Mouse (Mus musculus) kidney, adult 11 months (tissue): ENCODE measurements around the gene Tet1.
A peak's percentile ranks its signal among the peaks of the same experiment; 100 is the strongest.

Experiments
- DNase-seq: peaks from one replicate; pipeline ENCODE4 v3.0.0; 2022

Gene Tet1

DNA sequence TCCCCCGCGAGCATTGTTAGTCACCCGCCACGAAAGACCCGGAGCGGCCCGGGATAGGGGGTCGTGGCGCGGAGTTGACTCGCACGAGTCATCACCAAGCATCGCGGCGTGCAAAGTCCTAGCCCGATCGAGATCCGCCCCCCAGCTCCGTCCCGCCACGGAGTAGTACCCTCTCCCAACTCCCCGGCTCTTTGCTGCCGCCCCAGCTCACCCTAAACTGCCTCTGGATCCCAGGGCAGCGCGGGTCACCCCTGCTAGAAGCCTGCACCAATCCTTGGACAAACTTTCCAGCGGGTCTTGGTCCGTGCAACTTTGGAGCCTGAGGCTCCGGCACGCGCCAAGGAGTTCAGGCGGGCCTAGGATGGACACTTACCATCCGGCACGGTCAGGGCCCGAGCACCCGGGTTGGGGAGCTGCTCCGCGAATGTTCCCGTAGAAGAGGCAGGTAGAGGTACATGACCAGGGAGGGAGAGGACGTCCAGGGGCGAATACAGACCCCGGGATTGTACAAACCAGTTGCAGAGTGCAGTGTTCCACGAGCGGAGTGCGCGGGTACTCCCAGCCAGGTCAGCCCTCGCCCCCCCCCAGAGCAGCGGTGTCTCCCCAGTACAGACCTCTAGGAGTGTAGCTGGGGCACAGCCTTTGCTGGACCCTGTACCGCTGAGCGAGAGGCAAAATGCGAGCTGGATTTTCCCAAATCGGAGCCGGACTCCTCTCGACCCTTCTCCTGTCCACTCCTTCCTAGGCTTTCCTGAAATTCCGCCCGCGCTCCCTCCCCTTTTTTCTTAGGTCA, 21.8 kb downstream of the Tet1 start:
- DNase-seq, result peak; percentile 62

DNA sequence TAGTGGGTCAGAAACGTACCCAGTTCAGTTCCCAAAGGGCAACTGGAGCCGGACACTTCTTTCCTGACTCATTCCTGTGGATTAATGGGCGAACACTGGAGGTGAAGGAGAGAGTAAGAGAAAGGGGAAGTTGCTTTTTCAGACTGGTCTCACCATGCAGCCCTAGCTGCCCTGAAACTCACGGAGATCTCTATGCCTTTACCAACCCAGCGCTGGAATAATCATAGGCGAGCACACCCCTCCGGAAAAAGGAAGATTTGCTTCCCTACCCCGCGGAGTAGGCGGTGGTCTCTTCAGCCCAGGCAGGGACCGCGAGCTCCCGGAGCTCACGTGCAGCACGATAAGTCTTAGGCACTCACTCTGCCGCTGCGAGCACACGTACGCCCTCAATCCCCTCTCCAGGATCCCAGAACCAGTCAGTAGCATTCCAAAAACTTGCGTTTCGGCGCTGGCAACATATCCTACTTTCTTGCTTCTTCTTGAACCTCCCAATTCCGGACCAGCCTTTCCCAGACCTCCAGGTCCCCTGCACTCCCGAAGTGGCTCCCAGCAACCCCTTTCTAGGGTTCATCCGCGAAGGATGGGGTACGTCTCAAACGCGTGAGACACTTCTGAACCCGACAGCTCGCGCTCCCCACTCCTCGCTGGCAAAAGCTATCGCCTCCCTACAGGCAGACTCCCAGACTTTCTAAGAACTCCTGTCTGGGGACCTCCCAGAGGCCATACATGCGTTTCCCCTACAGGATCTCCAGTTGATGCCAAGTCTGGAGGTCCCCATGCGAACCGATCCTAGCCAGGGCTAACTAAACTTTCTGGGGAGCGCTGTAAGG, 22.6 kb downstream of the Tet1 start:
- DNase-seq, result no peak

DNA sequence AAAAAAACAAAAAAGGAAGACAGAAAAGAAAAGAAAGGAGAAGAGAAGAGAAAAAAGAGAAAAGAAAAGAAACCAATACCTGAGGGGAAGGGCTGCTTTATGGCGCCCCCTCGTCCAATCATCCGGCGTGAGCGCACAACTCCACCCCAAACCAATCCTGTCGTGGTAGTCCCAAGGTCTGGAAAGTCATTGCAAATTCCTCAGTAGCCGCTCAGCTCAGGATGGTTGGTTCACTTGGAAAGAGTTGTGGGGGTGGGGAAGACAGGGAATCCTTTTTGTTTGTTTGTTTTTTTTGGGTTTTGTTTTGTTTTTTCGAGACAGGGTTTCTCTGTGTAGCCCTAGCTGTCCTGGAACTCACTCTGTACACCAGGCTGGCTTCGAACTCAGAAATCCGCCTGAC, 23.3 kb downstream of the Tet1 start:
- no peak for DNase-seq

DNA sequence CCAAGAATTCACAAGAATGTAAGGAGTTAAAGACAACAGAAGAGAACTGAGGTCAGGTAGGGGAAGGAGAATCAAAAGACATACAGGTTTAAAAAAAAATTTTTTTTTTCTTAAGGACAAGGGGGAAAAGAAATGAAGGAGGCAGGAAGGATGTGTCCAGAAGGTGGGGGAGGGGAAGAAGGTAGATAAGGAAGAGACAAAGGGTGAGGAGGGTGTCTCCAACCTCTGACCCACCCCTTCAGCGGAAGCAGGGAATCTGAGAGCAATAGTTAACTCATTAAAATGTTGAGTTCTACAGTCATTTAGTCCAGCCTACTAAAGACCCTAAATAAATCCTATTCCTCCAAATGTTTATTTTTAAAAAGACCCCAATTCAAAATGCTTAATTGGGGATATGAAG, 24.3 kb downstream of the Tet1 start:
- no peak for DNase-seq

DNA sequence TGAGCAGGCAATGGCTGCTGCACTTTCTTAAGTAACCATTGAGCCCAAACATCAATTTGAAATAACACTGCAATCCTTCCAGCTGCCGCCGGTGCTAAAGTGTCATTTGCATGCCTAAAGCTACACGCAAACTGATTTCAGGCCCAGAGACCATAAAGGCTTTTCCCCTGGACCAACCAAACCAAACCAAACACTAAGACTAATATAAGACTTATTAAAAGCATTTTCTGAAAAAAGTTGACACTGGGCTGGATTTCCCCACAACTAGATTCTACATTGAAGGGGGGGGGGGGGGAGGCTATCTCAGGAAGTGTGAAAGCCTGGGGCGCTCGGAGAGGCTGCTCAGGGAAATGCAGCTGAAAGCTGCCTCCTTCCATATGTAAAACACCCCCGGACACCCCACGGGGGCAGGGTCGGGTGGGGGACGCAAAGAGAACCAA, 24.8 kb downstream of the Tet1 start:
- DNase-seq, result no peak

DNA sequence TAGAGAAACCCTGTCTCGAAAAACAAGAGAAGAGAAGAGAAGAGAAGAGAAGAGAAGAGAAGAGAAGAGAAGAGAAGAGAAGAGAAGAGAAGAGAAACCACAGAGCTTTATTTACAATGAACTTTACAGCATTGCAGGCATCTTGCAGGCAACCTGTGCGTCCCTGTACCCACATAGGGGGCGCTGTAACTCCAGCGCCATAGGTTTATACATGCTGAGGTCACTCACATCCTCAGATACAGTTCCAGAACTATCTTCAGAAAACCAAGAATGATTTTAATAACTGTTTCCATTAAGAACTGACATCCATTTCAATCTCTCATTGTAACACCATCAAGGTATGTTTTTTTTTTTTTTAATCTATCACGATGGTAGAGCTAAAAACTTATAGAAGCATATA, 27.6 kb downstream of the Tet1 start:
- DNase-seq, result no peak

DNA sequence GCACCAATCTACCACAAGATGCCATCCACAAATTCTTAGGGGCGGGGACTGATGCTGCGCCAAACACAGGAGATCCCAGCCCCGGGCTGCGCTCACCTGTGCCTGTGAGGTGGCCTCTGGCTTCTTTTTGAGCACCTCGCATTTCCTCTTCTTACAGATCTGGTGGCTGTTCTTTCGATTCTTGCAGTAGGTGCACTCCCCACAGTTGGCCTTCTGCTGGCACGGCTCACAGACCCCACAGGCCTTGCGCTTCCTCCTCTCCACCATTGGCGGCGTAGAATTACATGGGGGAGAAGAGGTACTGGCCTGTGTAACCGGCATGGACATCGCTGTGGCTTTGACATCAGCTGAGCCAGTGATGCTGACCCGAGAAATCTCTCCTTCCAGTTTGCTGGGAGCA, 30.7 kb downstream of the Tet1 start:
- DNase-seq, result no peak

DNA sequence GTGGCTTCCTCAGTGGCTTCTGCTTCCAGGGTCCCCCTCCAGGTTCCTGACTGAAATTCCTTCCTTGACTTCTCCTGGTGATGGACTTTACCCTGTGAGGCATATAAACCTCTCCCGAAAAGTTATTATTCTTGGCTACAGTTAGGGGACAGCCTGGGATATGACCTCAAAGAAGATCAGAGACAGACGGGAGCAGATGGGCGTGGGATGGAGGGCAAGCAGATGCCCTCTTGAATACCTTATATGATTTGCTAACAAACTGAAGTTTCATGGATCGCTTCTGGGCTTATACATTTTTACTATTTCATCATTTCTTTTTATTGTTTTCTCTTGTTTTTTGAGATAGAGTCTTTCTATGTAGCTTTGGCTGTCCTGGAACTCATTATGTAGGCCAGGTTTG, 33.2 kb downstream of the Tet1 start:
- DNase-seq, result no peak

DNA sequence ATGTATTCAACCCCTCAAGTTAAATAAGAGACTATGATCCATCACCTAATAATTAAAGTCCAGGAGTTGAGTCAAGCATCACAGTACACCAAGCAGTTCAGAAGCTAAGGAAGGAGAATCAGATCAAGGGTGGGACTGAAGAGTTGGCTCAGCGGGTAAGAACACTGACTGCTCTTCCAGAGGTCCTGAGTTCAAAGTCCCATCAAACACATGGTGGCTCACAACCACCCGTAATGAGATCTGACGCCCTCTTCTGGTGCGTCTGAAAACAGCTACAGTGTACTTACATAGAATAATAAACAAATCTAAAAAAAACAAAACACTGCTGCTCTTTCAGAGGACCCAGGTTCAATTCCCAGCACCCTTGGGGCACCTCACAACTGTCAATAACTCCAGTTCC, 34.0 kb downstream of the Tet1 start:
- DNase-seq, result no peak

DNA sequence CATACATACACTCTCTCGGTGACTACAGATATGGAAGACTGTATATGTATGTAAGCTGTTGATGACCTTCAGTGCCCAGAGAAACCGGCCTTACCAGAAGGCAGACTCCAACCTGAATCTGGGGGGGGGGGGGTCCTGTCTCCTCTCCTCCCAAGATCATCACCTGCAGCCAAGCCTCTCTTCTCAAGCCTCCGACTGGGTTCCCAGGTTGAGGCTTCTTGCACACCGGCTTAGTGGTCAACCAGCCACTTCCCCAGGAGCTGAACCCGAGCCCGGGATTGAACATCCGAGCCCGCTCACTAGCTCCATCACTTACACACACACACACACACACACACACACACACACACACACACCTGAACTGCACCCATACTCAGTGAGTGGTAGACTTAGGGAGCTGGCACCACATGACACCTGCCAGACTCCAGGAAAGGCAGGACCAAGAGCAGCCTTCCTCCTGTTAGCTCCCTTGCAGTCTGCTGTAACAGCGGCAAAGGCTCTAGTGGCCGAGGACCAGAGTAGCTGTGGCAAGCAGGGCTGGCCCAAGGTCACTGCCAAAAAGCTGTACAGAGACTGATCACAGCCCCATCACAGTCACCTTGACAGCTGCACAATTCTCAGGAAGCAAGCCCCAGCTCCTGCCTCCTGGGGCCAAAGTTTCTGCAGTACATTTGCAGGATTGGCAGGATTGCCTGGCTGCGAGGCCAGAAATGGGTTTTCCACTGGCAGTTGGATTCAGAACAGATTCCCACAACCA, 42.6 kb downstream of the Tet1 start:
- DNase-seq, result peak; percentile 23

DNA sequence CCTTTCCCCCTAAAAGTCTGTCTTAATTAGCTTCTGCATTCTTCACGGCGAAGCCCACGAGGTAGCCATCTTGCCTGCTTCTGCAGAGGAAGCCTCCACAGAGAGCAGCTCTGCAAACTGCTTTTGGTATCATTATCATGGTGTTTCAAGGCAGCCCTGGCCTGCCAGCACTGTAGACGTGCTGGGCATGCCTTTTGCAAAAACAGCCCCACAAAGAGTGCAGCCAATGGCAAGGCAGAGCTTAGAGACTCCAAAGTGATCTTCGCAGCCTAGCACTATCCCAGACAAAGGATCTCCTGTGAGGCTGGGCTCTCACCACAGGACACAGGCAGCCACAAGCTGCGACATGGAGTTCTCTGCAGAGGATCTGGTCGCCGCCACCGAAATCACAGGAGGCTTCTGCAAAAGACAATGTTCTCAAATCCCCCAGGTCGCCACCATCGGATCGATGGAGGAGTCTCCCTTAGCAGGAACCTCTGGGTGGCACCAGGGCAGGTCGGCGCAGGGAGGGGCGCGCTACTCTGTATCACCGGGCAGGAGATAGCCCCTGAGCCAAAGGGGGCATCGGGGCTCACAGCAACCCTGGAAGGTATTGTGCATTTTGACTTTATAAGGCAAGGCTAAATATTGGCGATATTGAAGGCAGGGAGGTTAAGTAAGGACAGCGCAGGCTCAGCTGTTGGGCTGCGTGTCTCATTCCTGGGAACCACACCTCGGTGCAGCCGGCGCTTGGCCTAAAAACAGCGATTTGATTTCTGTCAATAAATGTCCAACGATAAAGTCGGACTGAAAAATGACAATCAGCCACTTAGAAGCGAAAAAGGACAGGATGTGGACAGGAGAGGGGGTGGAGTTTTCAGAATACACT, 43.4 kb downstream of the Tet1 start:
- peak; percentile 61 for DNase-seq

DNA sequence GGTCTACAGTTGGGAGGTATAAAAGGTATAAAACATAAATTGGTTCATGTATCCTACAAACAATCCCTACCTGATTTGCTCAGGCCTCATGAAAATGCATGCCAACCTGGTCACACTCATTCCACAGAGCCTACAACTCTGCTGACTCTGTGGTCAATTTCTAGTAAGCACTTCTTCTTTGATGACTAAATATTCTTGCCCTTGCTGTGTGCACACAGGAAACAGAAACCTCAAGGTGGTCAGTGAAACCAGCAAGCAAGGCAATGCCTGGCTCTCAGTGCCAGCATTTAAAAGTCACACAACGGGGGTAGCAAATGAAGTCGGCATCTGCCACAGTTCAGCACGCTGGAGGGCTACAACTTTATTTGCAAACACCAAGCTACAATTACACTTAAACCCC, 45.2 kb downstream of the Tet1 start:
- DNase-seq, result no peak

DNA sequence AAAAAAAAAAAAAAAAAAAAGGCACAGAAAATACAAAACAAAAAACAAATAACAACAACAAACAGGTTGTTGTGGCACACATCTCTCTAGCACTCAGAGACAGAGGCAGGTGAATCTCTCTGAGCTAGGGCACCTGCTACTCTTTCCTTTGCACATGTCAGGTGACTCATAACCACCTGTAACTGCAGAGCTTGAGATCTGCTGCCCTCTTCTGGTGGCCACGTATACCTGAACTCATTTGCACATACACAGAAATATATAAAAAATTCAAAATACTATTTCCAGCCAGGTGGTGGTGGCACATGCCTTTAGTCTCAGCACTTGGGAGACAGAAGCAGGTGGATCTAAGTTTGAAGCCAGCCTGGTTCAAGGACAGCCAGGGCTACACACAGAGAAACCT, 46.4 kb downstream of the Tet1 start:
- DNase-seq, result no peak

DNA sequence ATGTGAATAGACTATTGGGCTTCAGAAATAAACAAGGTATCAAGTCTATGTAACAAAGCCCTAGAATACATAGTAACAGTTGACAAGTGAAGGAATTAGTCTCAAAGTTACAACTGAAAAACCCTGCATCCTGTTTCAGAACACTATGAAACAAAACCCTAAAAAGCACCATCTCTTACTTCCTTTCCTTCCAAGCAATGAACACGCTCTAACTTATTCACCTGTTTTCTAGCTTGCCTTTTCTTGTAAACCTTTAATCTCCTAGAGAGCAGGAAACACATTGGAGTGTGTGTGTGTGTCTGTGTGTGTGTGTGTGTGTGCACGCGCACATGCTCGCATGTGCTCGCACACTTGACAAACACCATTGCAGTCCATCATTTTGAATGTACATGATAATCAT, 49.8 kb downstream of the Tet1 start:
- no peak for DNase-seq

DNA sequence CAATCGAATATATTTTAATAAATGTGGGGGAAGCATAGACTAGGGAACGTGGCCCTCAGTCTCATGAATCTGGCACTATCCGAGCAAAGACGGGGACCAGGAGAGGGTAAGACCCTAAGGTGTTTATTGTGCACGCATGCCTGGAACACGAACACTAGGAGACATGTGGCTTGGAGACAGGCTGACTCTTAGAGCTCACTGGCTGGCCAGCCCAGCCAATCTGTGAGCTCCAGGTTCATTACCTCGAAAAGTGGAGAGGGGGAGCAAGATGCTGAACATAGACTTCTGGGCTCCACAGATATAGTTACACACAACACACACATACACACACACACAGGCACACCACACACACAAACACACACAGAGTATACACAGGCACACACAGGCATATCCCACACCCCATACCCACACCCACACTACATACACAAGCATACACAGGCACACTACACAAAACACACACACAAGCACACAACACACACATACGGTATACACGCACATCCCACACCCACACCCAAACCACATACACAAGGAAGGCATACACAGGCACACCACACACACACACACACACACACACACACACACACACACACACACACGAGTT, 52.0 kb downstream of the Tet1 start:
- no peak for DNase-seq

DNA sequence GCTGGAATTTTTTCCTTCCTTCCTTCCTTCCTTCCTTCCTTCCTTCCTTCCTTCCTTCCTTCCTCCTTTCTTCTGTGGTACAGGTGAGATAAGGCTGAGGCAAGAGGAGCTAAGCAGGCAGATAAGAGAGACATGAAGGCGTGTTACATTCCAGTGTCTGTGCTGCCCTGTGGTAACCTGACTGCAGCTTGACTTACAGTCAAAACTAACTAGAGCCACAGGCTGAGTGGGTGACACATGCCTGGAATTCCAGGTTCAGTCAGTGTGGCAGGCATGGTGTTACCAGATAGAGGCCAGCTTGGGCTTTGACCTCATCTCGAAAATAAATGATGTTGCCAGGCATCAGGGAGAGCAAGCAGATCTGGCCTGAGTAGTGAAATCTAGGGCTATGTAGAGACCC, 53.8 kb downstream of the Tet1 start:
- DNase-seq, result peak; percentile 45

DNA sequence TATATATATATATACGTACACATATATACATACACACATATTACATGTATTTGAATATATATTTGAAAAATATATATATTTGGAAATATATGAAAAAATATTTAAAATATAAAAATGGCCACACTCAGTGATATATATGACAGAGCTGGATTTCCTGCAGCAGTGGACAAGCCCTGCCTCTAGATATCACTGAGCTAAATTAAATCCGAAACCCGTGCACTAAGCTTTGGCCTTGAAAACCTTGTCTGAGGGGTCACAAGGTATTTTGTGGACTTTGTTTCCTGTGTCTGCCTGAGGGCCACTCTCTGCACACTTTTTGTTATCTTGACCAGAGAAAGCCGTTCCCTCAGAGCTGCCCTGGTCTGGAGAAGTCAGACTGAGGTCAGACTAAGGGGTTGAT, 54.2 kb downstream of the Tet1 start:
- DNase-seq, result no peak

DNA sequence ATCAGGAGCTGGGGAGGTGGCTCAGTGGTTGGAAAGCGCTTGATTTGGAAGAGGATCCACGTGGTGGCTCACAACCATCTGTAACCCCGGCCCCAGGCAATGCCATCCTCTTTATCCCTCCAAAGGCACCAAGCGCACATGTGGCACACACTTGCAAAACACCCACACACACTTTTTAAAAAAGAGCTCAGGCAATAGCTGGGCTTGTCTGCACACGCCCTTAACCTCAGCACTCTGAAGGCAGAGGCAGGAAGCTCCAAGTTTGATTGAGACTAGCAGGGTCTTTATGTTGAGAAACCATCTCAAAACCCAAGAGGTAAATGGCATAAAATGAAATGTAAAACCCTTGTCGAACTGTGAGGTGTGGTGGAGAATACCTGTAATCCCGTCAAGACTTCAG, 57.2 kb downstream of the Tet1 start:
- no peak for DNase-seq

DNA sequence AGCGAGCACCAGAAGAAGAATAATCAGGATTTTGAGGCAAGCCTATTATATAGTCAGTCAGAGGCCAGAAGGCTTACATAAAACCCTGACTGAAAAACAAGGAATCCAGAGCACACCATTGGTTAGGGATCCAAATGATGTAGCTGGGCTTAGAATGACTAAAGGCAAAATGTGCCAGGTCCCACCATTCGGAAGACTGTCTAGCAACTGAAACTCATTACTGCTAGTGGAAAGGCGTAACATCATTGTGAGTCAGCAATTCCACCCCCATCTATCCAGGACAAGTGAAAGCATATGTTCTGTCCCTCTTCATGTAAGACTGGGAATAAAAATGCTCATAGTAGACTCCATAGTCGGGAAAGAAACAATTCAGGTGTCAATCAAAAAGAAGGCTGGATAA, 57.8 kb downstream of the Tet1 start:
- DNase-seq, result no peak

DNA sequence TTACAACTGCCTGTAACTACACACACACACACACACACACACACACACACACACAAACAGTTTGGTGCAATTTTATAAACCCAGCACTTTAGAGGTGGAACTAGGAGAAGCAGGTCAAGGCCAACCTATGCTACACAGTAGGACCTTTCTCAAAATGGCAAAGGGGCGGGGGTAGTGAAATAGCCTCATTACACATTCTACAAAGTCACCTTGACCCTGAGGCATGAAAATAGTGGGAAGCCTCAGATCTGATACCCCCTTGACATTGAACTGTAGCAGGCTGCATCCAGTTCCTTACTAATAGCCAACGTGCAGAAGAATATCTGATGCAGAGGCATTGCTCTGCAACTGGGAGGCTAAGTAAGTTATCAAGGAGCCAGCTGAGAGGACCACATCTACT, 60.0 kb downstream of the Tet1 start:
- DNase-seq, result no peak

DNA sequence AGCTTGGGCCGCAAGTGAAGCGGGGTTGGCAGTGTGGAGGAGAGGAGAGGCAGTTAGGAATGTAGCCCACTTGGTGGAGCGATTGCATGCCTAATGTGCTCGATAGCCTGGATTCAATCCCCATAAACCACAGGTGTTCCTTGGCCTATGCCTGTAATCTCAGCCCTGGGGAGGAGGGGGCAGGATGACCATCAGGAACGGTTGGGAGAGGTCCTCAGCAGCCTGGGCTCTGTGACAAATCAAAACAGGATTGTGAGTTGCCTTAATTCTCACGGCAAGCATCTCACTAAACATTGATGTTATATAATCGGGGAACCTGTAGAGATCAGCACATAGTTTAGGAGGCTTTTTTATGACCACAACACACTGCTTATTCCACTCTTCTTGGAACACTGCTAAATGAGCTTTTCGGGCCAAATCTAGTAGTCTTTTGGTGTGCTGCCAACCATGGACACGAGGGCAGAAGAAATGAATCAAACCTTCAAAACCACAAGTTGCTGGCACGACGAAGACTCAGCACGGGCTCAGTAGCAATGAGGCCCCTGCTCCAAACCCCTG, 61.6 kb downstream of the Tet1 start:
- DNase-seq, result peak; percentile 60
